Mouse (Mus musculus) myocyte (in vitro differentiated cells): ENCODE data around the gene Smg6.

Experiments
- CEBPB ChIP-seq: IDR thresholded peaks from 2 replicates; pipeline ENCODE4 v1.6.1; 2011; ENCODE audit warnings: mild to moderate bottlenecking, moderate library complexity; ENCODE audit not compliant: poor library complexity, insufficient read depth, severe bottlenecking
- E2F4 ChIP-seq: IDR thresholded peaks from one replicate; pipeline ENCODE4 v1.6.1; 2011; ENCODE audit warnings: mild to moderate bottlenecking, control low read depth, moderate library complexity; ENCODE audit not compliant: insufficient read depth
- MAX ChIP-seq: IDR thresholded peaks from one replicate; pipeline ENCODE4 v1.6.1; 2011; ENCODE audit warnings: low read depth, mild to moderate bottlenecking, control low read depth
- POLR2A ChIP-seq: IDR thresholded peaks from one replicate; pipeline ENCODE4 v1.6.1; 2011; ENCODE audit warnings: low read depth, mild to moderate bottlenecking, control low read depth, moderate library complexity; ENCODE audit not compliant: insufficient read length
- POLR2AphosphoS2 ChIP-seq: IDR thresholded peaks from one replicate; pipeline ENCODE4 v1.6.1; 2011; ENCODE audit warnings: low read depth, control low read depth; ENCODE audit not compliant: insufficient read length
- TCF12 ChIP-seq: IDR thresholded peaks from one replicate; pipeline ENCODE4 v1.6.1; 2011; ENCODE audit warnings: mild to moderate bottlenecking, control low read depth; ENCODE audit not compliant: poor library complexity, insufficient read depth, severe bottlenecking
- TCF3 ChIP-seq: IDR thresholded peaks from one replicate; pipeline ENCODE4 v1.6.1; 2011; ENCODE audit warnings: low read depth, control low read depth; ENCODE audit not compliant: insufficient read length

- TF ChIP-seq MAX = no peak
- no peak for TF ChIP-seq CEBPB
- no peak for TF ChIP-seq TCF12
- no peak for TF ChIP-seq E2F4
- no peak for TF ChIP-seq POLR2A
- TF ChIP-seq POLR2AphosphoS2 = no peak
- TF ChIP-seq TCF3 = no peak
These were observed 230.4 kb downstream of the Smg6 start for GRCm38 (mm10) chr11:75155985-75156384.
